Mouse (Mus musculus) activated CD4-positive, CD25-positive, alpha-beta regulatory T cell, adult 4 months (primary cell): Measurements from ENCODE around the gene Pin1rt1. TPM values are rescaled to one million over a fixed set of nuclear protein-coding genes. Genes with fewer than 3 reads are reported as not detected.
A peak's percentile ranks its signal among the peaks of the same experiment; 100 is the strongest.

Experiments
- ATAC-seq: one replicate; pipeline ENCODE4 v1.8.0; 2017
- polyA plus RNA-seq, 2 experiments: library from polyadenylated mRNA; unstranded; fragments of 100-300 nt; shearing (Covaris generic); gene quantifications; one replicate each; pipeline ENCODE4 v1.2.1; 2017

Gene Pin1rt1
- not detected for polyA plus RNA-seq

DNA sequence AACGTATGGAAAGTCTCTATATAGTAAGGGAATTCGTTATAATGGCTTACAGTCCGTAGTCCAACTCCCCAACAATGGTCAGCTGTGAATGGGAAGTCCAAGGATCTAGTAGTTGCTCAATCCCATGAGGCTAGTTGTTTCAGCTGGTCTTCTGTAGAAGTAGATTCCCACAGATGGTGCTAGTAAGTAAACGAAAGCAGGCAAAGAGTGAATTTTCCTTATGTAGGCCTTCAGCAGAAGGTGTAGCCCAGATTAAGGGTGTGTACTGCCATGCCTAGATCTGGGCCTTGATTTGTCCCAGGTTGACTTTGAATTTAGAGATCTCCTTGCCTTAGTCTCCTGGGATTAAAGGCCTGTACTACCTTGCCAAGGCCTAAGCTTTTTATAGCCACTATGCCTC is at the start of gene Pin1rt1:
TSS of gene Pin1rt1 (minus strand) at position 101 of the 400 bp plus-strand sequence.
- no peak for ATAC-seq

DNA sequence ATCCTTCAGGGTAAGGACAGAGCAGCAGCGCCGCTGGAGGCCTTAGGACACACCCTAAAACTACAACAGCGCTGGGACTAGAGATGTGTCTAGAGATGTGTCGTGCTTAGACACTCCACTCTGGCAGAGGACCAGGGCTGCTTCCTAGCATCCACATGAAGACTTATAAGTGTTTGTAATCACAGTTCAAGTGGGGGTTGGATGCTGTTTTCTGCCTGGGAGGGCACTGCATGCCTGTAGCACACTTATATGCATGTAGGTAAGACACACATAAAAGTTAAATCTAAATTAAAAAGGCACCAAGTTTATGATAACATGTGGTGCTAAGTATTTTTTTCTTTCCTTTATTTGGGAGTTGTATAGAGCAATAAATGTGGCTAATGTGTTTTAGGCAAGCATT is 47.8 kb upstream of the Pin1rt1 start:
- ATAC-seq = no peak

GRCm38 (mm10) chr2:104763134-104763703 is 47.0 kb upstream of the Pin1rt1 start:
- ATAC-seq = peak; percentile 66

- no peak for ATAC-seq
Observed at GRCm38 (mm10) chr2:104750611-104751010, 34.4 kb upstream of the Pin1rt1 start.

DNA sequence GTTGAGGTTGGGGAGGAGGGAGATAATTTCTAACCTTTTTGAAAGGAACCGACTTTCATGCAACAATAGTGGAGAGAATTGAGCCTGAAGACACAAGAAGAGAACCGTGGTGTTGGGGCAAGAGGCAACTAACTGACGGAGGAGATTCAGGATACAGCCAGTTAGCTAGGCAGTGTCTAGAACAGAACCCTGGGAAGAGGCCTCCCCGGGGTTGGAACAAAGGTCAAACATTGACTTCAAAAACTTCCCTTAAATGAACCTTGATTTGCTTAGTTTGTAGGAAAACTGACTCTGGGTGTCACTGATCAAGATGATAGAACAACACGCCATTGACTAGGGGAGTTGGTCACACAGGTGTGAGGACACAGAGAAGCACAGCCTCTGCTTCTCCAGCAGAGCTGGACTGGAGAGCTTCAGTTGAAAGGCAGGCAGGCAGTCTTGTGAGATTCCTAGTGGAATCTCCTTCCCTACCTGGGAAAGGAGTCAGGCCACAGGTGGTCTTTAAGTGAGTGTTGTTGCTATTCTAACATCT is 32.5 kb upstream of the Pin1rt1 start:
- no peak for ATAC-seq

DNA sequence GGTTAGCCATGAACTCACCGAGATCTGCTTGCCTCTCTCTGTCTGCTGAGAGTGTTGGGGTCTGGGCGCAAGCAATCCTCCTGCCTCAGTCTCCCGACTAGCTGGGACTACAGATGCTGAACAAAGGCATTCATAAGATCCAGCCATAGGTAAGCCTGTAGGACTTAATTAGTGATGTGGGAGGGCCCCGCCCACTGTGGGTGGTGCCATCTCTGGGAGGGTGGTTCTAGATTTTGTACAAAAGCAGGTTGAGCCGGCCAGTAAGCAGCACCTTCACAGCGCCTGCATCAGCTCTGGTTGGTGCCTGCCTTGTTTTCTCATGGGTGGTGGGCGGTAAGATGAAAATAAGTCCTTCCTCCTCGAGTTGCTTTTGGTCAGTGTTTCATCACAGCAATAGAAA is 30.1 kb upstream of the Pin1rt1 start:
- ATAC-seq = no peak

GRCm38 (mm10) chr2:104743971-104744370 is 27.8 kb upstream of the Pin1rt1 start:
- no peak for ATAC-seq

DNA sequence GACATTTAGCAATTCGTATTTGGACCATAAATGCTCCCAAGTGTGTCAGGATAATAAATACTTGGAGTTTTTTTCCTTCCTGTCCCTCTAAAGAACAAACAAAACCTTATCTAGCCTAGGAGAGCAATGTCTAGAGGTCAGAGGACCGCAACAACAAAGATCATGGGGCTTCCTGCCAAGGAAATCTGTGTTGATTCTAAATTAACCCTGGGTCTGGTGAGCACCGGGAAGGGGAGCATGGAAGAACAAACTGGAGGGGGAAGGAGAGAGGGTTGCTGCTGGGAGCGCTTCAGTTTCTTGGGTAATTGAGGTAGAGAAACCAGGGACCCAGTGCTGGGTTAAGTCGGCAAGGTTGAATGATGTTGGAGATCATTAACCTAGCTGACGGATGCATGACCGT is 27.0 kb upstream of the Pin1rt1 start:
- ATAC-seq = no peak

GRCm38 (mm10) chr2:104742741-104743064 is 26.5 kb upstream of the Pin1rt1 start, which contains the start of gene Depdc7:
TSS of gene Depdc7 (minus strand) at chr2:104742878.
- ATAC-seq = no peak

DNA sequence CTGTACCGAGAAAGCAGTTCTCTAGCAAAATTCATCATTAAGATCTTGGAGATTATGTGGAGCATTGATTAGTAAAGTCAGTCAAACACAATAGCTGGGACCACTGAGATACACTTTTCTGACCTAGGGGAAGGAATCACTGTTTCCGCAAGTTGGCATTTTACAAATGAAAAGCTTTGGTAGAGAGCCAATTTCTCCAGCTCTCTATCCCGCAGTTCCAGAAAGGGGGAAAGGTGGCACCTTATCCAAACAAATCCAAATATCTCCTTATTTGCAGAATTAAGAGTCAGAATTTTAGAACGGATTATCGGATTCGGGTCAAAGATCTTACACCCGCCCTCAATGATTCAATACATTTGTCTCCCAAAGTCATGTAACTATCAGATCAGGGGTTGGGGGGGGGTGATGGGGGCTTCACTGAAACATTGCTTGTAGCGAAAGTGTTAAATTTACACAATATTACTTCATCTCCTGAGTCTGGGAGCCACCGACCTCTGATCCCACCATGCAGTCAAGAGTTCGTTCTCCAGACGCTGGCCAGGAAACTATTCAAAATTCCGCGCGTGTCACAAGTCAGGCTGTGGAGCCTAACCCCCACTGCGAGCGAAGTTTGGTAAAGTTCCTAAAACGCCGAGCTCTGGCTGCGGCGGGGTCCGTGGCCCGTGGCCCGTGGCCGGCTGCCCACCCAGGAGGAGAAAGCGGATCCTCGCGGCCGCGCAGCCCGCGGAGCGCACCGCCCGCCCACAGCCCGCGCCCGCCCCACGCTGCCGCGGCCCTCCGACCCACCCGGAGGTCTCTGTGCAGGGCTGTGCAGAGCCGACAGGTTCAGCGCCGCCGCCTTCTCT is 25.9 kb upstream of the Pin1rt1 start:
- ATAC-seq = no peak

DNA sequence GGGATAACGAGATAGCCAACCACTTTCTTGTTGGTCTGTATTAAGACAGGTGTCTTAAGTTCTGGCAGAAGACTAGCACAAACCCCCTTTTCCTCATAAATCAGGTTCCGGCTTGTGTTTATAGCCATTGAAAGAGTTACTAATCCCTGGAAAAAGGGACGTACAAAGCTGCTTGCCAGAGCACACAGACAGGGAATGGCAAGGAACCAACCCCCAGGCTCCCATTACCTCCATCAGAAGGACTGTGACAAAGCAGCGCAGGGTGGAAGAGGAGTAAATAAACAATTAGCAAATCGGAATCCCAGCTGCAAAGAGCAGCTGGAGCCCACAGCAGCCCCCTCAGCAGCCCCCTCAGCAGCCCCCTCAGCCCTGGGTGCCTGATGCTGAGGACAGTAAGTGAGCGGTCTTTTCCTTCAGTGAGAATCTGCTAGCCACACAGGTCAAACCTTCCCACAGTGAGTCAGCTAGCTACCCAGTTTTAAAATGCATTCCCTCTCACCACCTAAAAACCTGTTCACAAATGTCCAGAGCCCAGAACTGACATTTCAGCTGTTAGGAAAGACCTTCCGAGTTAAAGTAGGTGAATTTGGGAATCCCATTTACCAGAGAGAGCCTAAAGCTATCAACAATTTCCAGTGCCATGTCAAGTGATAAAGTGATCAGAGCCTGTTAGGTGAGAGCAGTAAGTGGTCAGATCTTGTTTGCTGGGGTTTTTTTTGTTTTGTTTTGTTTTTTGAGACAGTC is 25.0 kb upstream of the Pin1rt1 start:
- no peak for ATAC-seq

DNA sequence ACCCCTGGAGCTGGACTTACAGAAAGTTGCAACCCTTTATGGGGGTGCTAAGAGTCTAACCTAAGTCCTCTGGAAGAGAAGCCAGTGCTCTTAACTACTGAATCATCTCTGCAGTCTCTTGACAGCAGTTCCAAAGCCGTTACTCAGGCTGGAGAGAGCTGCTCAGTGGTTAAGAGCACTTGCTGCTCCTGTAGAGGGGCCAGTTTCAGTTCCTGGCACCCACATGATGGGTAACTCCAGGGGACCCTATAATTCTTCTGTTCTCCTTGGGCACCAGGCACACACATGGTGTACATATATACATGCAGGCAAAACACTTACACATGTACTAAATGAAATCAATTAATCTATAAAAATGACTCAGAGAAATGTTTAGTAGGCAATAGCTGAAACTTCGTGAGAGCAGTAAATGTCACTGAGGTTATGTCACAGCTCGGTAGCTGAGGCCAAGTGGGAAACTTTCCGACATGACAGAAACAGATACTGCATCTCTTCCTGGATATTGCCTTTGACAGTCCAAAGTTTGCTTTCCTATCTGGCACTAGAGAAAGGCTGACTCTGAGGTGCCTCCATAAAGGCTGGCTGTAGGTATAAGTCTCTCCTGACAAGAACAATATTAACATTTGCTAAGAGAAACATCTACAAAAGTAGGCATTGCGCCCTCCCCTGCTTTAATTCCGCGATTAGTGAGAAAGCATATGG is 24.2 kb upstream of the Pin1rt1 start:
- ATAC-seq = no peak

DNA sequence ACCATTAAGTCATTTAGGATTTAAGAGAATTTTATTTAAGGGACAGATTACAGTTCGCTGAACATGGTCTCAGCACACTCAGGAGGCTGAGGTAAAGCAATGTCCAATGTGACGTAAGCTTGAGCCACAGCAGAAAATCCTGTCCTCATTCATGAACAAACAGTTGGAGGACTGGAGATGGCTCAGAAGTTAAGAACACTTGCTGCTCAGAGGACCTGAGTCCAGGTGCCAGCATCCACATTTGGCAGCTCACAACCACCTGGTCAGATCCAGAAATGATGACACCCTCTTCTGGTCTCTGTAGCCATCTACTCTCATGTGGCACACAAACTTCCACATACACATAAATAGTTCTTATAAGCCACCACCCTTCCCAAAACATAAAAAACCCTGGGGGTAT is 23.5 kb upstream of the Pin1rt1 start:
- ATAC-seq = no peak

DNA sequence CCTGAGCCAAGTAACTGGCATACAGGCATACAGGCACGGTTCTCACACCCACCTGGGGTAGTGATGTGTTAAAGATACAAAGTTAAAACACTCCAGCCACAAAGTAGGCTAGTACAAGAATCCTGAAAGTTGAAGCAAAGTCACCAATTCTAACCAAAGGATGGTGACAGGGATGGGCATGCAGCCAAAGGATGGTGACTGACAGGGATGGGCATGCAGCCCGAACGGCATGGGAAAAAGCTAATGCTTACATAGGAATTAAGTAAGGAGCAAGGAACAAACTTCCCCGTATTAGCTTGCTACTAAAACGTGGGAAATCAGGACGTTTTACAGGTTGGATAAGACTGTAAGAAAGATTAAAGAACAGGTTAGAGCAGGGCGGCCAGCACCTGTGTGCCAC is 20.1 kb upstream of the Pin1rt1 start:
- no peak for ATAC-seq

- no peak for ATAC-seq
Observed at GRCm38 (mm10) chr2:104732562-104733256, 16.5 kb upstream of the Pin1rt1 start.

GRCm38 (mm10) chr2:104732033-104732444 is 15.9 kb upstream of the Pin1rt1 start:
- ATAC-seq = no peak

- no peak for ATAC-seq
Observed at GRCm38 (mm10) chr2:104727369-104727768, 11.2 kb upstream of the Pin1rt1 start.

DNA sequence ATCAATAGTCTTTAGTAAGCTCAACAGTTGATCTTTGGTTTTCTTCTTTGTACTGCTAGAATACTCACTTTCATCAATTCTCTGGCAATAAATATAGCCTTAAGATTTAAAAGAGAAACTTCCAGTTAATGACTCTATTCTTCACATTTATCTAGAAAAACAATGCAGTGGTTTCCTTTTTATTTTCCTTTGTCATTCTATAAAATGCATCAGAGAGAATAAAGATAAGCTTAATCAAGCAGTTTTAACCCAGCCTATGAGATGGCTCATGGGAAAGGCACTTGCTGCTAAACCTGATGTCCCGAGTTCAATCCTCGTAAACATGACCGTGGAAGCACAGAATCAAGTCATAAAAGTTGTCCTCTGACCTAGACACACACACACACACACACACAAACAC is 5.8 kb upstream of the Pin1rt1 start:
- ATAC-seq = no peak

DNA sequence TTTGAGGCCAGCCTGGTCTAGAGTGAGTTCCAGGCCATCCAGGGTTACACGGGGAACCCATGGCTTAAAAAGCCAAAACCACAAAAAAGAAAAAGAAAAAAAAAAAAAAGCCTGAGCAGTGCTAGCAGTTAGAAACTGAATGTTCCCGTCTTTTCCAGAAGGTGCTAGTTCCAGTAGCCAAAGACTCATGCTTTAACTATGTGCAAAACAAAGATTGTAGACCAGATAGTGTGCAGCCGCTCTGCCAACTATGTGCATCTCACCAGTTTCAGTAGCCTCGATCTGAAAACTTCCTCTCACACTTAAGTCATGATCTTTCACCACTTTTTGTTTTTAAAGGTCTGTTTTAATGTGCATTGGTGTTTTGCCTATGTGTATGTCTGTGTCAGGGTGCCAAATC is 1.6 kb upstream of the Pin1rt1 start:
- no peak for ATAC-seq

- no peak for ATAC-seq
Observed at GRCm38 (mm10) chr2:104717231-104717735, 1.1 kb upstream of the Pin1rt1 start.

DNA sequence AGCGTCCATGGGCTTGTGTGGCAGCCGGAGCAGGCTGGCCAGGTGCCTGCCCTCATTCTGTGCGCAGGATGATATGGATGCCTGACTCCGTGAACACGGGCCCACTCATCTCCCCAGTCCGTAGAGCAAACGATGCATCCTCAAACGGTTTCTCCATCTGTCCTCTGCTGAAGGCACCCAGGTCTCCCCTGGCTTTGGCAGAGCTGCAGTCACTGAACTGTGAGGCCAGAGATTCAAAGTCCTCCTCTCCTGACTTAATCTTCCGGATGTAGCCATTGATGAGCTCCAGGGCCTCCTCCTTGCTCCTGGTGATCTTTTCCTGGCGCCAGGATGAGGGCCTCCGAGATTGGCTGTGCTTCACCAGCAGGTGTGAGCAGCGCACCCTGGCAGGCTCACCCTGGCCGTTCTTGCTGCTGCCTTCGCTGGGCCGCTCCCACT is 1.9 kb downstream of the Pin1rt1 start:
- ATAC-seq = no peak

DNA sequence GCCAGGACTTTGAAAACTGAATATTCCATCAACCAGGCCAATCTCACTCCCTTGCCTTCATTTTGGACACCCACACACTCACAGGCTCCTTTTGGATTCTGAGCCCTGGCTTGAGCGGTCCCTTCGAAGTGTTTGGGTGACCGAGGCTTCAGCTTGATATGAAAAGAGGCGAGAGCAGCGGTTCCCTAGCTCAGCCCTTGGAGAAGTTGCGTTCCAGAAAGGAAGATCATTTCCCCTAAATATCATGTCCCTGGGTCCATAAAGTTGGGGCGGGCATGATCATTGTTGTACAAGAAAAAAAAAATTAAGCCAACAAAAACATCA is 3.7 kb downstream of the Pin1rt1 start:
- ATAC-seq = no peak
